Mouse (Mus musculus) spleen, adult 2 months (tissue): ENCODE measurements around the gene Mlip. TPM values are rescaled to one million over a fixed set of nuclear protein-coding genes. Genes with fewer than 3 reads are reported as not detected.

Source experiments
- DNase-seq, 2 experiments: peaks; one replicate each; pipeline versions ENCODE4 v3.0.0 to v3.0.0-alpha.2; 2012 to 2021; ENCODE audit warnings: low spot score in 2 of 2, low read depth in 1 of 2
- H3K27ac ChIP-seq: fragments of 200-500 bp; 2 replicates; pipeline ENCODE4 v1.5.1; 2012; ENCODE audit warnings: low read length, inconsistent platforms; ENCODE audit not compliant: insufficient read depth
- H3K27me3 ChIP-seq: fragments of 200-500 bp; 2 replicates; pipeline ENCODE4 v1.6.1; 2012; ENCODE audit warnings: mild to moderate bottlenecking, moderate library complexity, low read length, inconsistent platforms; ENCODE audit not compliant: control insufficient read depth, insufficient read depth
- H3K36me3 ChIP-seq: fragments of 200-500 bp; 2 replicates; pipeline ENCODE4 v1.6.1; 2012; ENCODE audit warnings: mild to moderate bottlenecking, low read length, inconsistent platforms; ENCODE audit not compliant: control insufficient read depth, insufficient read depth
- H3K4me1 ChIP-seq: fragments of 200-500 bp; 2 replicates; pipeline ENCODE4 v1.6.1; 2011; ENCODE audit warnings: inconsistent platforms; ENCODE audit not compliant: control insufficient read depth, insufficient read depth, insufficient read length
- H3K4me3 ChIP-seq: fragments of 200-500 bp; 2 replicates; pipeline ENCODE4 v1.5.1; 2011; ENCODE audit warnings: mild to moderate bottlenecking, inconsistent platforms; ENCODE audit not compliant: insufficient read depth, insufficient read length; ENCODE audit errors: extremely low read depth
- CTCF ChIP-seq: fragments of 200-500 bp; IDR thresholded peaks from 2 replicates; pipeline ENCODE4 v1.5.1; 2011; ENCODE audit warnings: mild to moderate bottlenecking, inconsistent platforms; ENCODE audit not compliant: insufficient read depth, insufficient read length, insufficient replicate concordance; ENCODE audit errors: extremely low read depth
- POLR2A ChIP-seq: fragments of 200-500 bp; IDR thresholded peaks from 2 replicates; pipeline ENCODE4 v1.6.1; 2011; ENCODE audit warnings: low read depth, low read length, inconsistent platforms
- WGBS: fragments of 180-500 bp; shearing (Covaris S2); methylation state at CpG from one replicate; pipeline ENCODE4 v1.1.7; 2018; 5-methylcytosine and 5-hydroxymethylcytosine counted together
- polyA plus RNA-seq: library from polyadenylated mRNA; depleted of rRNA; stranded (reverse); fragments of >200 nt; gene quantifications from 2 replicates; pipeline ENCODE4 v1.2.3, GENCODE M21; 2012

Mlip gene
- polyA plus RNA-seq, 1 experiment, result not detected

DNA sequence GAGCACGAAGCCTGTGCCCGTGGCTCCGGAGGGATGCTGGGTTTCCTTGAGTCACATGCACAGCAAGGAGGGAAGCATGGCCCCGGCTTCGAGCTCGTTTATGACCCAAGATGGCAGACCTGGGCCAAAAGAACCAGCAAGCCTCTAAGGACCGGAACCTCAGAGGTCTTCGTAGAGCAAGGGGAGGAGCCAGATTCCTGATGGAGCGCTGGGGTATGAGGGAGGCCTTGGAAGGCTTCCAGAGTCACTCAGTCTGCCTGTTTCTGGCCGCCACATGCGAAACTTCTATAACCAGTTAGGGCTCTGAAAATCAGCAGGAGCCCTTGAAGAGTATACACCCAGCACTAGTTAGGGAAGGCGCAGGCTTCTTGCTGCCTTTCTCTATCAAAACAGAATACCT is 32.8 kb upstream of the Mlip start:
- WGBS, result 92% methylated on average over 12 of the region's 12 CpGs
- Histone ChIP-seq H3K36me3 (no peaks in the 10 kb centered on the region), H3K27me3 (no peaks in the 10 kb centered on the region), H3K4me3 (no peak overlapping the region), H3K4me1 (no peaks in the 10 kb centered on the region), H3K27ac (no peak overlapping the region)
- no peak for DNase-seq
- TF ChIP-seq POLR2A, result no peak

DNA sequence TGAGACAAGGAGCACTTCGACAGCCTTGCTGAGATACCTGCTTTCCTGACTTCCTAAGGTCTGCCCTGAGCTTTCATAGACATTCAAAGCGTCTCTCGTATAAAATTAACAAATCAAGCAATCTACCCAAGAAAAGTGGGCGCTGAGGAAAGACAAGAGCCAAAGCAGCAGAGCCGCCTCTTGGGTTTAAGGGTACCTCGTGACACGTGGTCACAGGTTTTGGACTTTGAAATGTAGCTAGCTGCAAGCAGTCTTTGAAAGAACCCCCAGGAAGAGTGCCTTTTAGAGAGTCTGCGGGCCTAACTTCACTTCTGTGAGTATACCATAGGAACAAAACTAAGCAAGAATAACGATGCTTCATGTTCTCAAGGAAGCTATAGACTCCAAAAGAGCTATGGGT is 31.9 kb upstream of the Mlip start:
- H3K4me1 ChIP-seq, result no peaks in the 10 kb centered on the region
- TF ChIP-seq CTCF (no peak), POLR2A (no peak)
- 87% methylated on average over 9 of the region's 9 CpGs for WGBS
- no peaks in the 10 kb centered on the region for H3K36me3 ChIP-seq
- no peak overlapping the region for H3K4me3 ChIP-seq
- DNase-seq, result no peak
- H3K27me3 ChIP-seq, result no peaks in the 10 kb centered on the region
- H3K27ac ChIP-seq, result no peak overlapping the region

DNA sequence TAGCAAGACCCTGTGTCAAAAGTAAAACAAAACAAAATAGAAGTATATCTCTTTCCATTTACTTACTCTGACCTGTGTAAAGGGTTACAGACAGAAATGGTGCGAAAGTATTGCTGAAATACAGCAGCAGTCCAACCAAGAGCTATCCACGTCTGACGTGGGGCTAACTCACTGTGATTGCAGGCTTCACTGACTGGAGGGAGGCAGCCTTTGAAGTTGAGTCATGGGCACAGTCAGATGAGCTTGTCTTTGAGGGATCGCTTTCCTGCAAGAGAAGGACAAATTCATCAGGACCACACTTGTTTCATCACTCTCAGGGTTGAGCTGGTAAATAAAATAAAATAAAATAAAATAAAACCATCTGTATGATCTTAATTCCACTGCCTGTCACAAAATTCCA is 31.2 kb upstream of the Mlip start:
- no peak overlapping the region for H3K27ac ChIP-seq
- 92% methylated on average over 4 of the region's 4 CpGs for WGBS
- no peak overlapping the region for H3K4me3 ChIP-seq
- TF ChIP-seq CTCF (no peak), POLR2A (no peak)
- H3K27me3 ChIP-seq, result no peaks in the 10 kb centered on the region
- no peaks in the 10 kb centered on the region for H3K4me1 ChIP-seq
- H3K36me3 ChIP-seq, result no peaks in the 10 kb centered on the region
- DNase-seq, result no peak

DNA sequence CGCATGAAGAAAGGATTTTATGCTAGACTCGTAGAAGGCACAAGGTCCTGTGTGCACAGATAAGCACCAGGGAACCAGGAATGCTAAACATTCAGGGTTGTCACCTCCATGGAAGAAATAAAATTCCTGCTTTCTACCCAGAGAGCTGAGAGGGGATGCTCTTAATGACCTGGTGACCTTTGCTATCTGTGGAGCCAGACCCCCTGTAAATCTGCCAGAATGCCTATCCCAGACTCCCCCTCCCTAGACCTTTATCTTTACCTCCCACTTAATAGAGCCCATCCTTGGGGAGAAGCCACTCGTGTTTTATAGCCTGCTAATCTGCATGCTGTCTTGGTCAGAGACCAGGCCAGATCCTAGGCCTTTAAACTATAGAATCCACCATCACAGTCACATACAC is 29.7 kb upstream of the Mlip start:
- Histone ChIP-seq H3K27ac (no peak overlapping the region), H3K36me3 (no peaks in the 10 kb centered on the region), H3K4me3 (no peak overlapping the region), H3K4me1 (no peaks in the 10 kb centered on the region), H3K27me3 (no peaks in the 10 kb centered on the region)
- DNase-seq, result no peak
- no peak for TF ChIP-seq POLR2A
- no peak for TF ChIP-seq CTCF
- 83% methylated on average over 3 of the region's 3 CpGs for WGBS

DNA sequence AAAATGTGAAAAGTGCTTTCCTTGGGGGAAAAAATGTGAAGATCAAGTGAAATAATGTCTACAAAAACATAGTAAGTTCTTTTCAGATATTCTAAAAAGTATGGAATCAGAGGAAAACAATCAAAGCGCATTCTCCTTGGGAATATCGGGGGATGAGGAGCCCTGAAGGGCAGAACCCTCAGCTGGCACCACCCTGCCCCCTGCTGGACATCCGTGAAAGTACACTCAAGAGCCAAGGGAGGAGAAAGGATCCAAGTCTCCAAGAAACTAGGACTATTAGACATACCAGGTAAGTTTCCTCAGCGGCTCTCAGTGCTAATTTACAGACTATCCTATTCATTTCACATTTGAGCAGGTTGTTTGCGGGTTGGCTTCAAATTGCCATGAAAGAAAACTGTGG is 28.8 kb upstream of the Mlip start:
- TF ChIP-seq CTCF, result peak; percentile 77; the same call in 1 of the 2 replicates
- no peak for TF ChIP-seq POLR2A
- Histone ChIP-seq H3K4me3 (no peak overlapping the region), H3K27ac (no peak overlapping the region), H3K4me1 (no peaks in the 10 kb centered on the region), H3K36me3 (no peaks in the 10 kb centered on the region), H3K27me3 (no peaks in the 10 kb centered on the region)
- WGBS, result 18% methylated on average over 5 of the region's 5 CpGs
- peak in 1 of 2 experiments; percentile 31 for DNase-seq

DNA sequence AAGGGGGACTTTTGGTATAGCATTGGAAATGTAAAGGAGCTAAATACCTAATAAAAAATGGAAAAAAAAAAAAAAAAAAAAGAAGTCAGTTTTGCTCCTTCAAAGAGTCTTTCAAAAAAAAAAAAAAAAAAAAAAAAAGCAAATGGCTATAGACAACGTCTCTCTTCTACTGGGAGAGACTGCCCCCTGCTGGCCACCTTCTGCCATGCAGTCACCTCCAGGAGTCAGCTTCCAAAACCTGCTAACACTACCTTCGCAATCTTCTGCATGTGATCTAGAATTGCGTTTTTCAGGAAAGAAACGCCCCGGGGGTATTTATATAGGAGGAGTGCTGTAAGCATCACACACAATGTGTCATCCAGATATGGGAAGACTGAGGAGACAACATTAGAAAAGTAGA is 26.9 kb upstream of the Mlip start:
- H3K4me1 ChIP-seq, result no peaks in the 10 kb centered on the region
- WGBS, result 51% methylated on average over 5 of the region's 5 CpGs
- H3K36me3 ChIP-seq, result no peaks in the 10 kb centered on the region
- TF ChIP-seq POLR2A (no peak), CTCF (peak; percentile 45; the same call in 1 of the 2 replicates)
- DNase-seq, result peak; percentile 8 to 37
- H3K4me3 ChIP-seq, result no peak overlapping the region
- no peak overlapping the region for H3K27ac ChIP-seq
- no peaks in the 10 kb centered on the region for H3K27me3 ChIP-seq

DNA sequence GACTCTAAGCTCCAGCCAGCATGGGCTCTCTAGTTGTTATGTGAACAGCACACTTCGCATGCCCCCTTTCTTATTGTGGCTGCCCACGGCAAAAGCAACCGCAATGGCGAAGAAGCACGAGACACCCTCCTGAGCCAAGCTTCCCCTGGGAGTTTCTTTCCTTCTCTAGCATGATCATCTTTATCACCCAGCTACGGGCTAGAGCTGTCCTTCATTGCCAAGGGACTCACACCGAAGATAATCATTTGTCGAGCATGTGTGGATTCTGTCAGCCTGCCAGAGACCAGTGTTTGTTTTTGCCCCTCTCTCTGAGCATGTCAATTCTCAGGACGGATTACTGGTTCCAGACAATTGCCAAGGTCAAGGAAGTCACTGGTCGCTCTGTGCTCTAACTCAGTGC is 24.9 kb upstream of the Mlip start:
- no peak for TF ChIP-seq CTCF
- no peak for TF ChIP-seq POLR2A
- no peak overlapping the region for H3K27ac ChIP-seq
- DNase-seq, result no peak
- no peaks in the 10 kb centered on the region for H3K27me3 ChIP-seq
- H3K36me3 ChIP-seq, result no peaks in the 10 kb centered on the region
- H3K4me3 ChIP-seq, result no peak overlapping the region
- 85% methylated on average over 10 of the region's 10 CpGs for WGBS
- H3K4me1 ChIP-seq, result no peaks in the 10 kb centered on the region

DNA sequence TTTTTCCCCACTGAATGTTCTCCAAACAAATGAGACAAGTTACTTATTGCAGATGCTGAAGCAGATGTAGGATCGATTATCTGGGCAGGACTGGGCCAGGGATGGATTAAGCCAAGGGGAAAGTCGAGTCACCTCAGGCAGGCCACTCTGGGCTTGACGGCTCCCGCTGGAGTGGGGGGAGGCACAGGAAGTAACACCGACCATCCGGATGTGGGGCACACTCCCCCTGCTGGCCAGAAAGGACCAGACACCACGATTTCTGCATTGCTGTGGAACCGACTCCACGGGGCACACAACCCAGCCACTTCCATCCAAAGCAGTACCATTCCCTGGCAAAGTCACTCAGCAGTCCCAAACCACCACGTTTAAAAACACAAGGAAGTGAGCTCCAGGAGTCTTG is 24.3 kb upstream of the Mlip start:
- DNase-seq, result no peak
- 64% methylated on average over 10 of the region's 10 CpGs for WGBS

More for the DNA sequence above, 24.3 kb upstream of the Mlip start:
- Histone ChIP-seq H3K4me3 (no peak overlapping the region), H3K4me1 (no peaks in the 10 kb centered on the region), H3K27me3 (no peaks in the 10 kb centered on the region), H3K36me3 (no peaks in the 10 kb centered on the region), H3K27ac (no peak overlapping the region)
- TF ChIP-seq CTCF (0 out of 2 replicates have a peak, but pooled peaks have one; percentile 20), POLR2A (no peak)
